ENCODE assay signal across 8 mouse cellular contexts in the genomic region with DNA sequence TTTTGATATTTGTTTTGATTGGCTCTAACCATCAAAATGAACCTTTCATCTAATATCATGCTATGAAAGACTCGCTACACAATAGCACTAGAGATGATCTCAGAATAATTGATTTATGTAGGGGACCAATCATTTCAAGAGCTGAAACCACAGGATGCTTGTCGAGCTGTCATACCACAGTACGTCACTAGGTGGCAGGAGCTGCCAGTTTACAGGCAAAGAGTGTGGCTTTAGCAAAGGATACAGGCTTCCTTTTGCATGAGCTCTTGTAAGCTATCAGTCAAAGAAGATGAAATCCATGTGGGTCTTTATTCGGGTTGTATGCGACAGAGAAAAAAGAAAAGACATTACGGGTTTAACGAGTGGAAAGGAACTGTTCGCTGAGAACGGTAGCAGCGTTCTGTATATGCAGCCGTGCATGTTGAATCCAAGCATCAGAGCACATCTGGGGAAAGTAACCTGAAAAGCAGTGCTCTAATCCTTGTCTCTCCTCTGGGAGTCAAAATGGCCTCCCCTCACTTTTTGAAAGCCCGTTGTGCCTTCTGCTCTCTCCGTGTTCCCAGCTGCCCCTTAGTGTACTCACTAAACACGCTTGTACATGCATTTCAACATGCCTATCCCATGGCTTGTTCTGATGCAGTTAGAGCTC.
DNase-seq lines count a peak whose midpoint lies in the region; ATAC-seq and TF ChIP-seq lines count a peak whose summit lies in the region.

No protein-coding gene starts in this region.

- H3K27ac ChIP-seq in gastrocnemius, adult 2 months = no peak overlapping the region
- no peak overlapping the region for H3K27ac ChIP-seq in liver, embryonic 11.5 days (ENCODE audit: low read depth, low read length)
- H3K27ac ChIP-seq in neural tube, embryonic 15.5 days (replicated peaks) = 0 out of 2 replicates have a peak overlapping the region, but pooled peaks have one; percentile 18

- no peak overlapping the region for H3K4me2 ChIP-seq in liver, embryonic 11.5 days
- H3K4me2 ChIP-seq in neural tube, embryonic 15.5 days = 0 out of 2 replicates have a peak overlapping the region, but pooled peaks have one; percentile 13

- DNase-seq in 416B (ENCODE audit: low read depth) = peak; percentile 62
- peak; percentile 78 to 90 for DNase-seq in cerebellum, postnatal 4 days (ENCODE audit: low spot score in 2 of 2)
- DNase-seq in gastrocnemius, adult 2 months = peak; percentile 80
- DNase-seq in kidney, postnatal 25 days = peak; percentile 68 to 84
- DNase-seq in liver, embryonic 11.5 days (ENCODE audit: low spot score) = peak; percentile 44
- DNase-seq in thymus, postnatal 36 days = peak; percentile 18 to 27

- no peak overlapping the region for H3K9ac ChIP-seq in liver, embryonic 11.5 days (ENCODE audit: low read depth, low read length)
- H3K9ac ChIP-seq in neural tube, embryonic 15.5 days (replicated peaks) = no peak overlapping the region

- no peaks in the 10 kb centered on the region for H3K36me3 ChIP-seq in liver, embryonic 11.5 days (ENCODE audit: control insufficient read depth, insufficient read depth, low read length)
- no peaks in the 10 kb centered on the region for H3K36me3 ChIP-seq in neural tube, embryonic 15.5 days

- H3K27me3 ChIP-seq in liver, embryonic 11.5 days (replicated peaks; ENCODE audit: control insufficient read depth, insufficient read depth, low read length) = no peaks in the 10 kb centered on the region
- H3K27me3 ChIP-seq in neural tube, embryonic 15.5 days (replicated peaks) = no peaks in the 10 kb centered on the region

- WGBS in liver, embryonic 11.5 days = 50% methylated on average over 14 of the region's 14 CpGs
- 31% methylated on average over 14 of the region's 14 CpGs for WGBS in neural tube, embryonic 15.5 days

- TF ChIP-seq CTCF in gastrocnemius, adult 2 months (IDR thresholded peaks at IDR 0.05) = peak; percentile 95

- intact Hi-C loops in gastrocnemius, adult 2 months (cut with DNase I) = loop anchor here (5.0 to 10.0 kb wide), 2 partner anchors 543 to 725 kb away; no protein-coding TSS in a partner anchor

- no peaks in the 10 kb centered on the region for H3K4me1 ChIP-seq in liver, embryonic 11.5 days (replicated peaks; ENCODE audit: control insufficient read depth, insufficient read depth, low read length)
- peaks cover 13% of the 10 kb centered on the region for H3K4me1 ChIP-seq in neural tube, embryonic 15.5 days

- H3K4me3 ChIP-seq in gastrocnemius, adult 2 months = no peak overlapping the region
- no peak overlapping the region for H3K4me3 ChIP-seq in liver, embryonic 11.5 days (ENCODE audit: low read depth, low read length)
- no peak overlapping the region for H3K4me3 ChIP-seq in neural tube, embryonic 15.5 days (replicated peaks)

- ATAC-seq in activated CD4-positive, CD25-positive, alpha-beta regulatory T cell, adult 4 months = peak; percentile 49
- no peak for ATAC-seq in liver, embryonic 11.5 days (replicated peaks; ENCODE audit: low FRiP score)
- ATAC-seq in neural tube, embryonic 15.5 days (ENCODE audit: low FRiP score) = peak; percentile 66; the same call in 1 of the 2 replicates

- H3K9me3 ChIP-seq in liver, embryonic 11.5 days (ENCODE audit: control insufficient read depth, low read length) = no peaks in the 10 kb centered on the region
- no peaks in the 10 kb centered on the region for H3K9me3 ChIP-seq in neural tube, embryonic 15.5 days (replicated peaks)

Comparison
In these comparisons a context has a peak if more than half of its experiments do, and no peak if none do; other contexts are left out.
1. DNase-seq: peak in every context shown above with its lines; median percentile 84 in cerebellum, postnatal 4 days; 80 in gastrocnemius, adult 2 months; 76 in kidney, postnatal 25 days; 62 in 416B; 44 in liver, embryonic 11.5 days; 22 in thymus, postnatal 36 days.